Mouse (Mus musculus) cerebellum, adult 2 months (tissue): ENCODE data around the gene Sec62. TPM values are rescaled to one million over a fixed set of nuclear protein-coding genes. Genes with fewer than 3 reads are reported as not detected.

Experiments used
- DNase-seq, 2 experiments: peaks; one replicate each; pipeline ENCODE4 v3.0.0; 2021
- H3K27ac ChIP-seq: fragments of 200-500 bp; 2 replicates; pipeline ENCODE4 v1.5.1; 2012; ENCODE audit warnings: low read length, control low read depth, inconsistent platforms; ENCODE audit not compliant: insufficient read depth
- H3K27me3 ChIP-seq: fragments of 200-500 bp; 2 replicates; pipeline ENCODE4 v1.6.1; 2012; ENCODE audit warnings: inconsistent platforms, mild to moderate bottlenecking, low read length, moderate library complexity; ENCODE audit not compliant: control insufficient read depth, insufficient read depth
- H3K4me1 ChIP-seq: fragments of 200-500 bp; 2 replicates; pipeline ENCODE4 v1.6.1; 2011; ENCODE audit warnings: low read length; ENCODE audit not compliant: control insufficient read depth, insufficient read depth
- H3K4me3 ChIP-seq: fragments of 200-500 bp; replicated peaks from 2 replicates; pipeline ENCODE3; 2011; ENCODE audit warnings: mild to moderate bottlenecking, low read depth, low read length, control low read depth; ENCODE audit not compliant: insufficient read depth
- CTCF ChIP-seq: fragments of 200-500 bp; IDR thresholded peaks from 2 replicates; pipeline ENCODE4 v1.5.1; 2011; ENCODE audit warnings: low read depth, mild to moderate bottlenecking, control low read depth, low read length, moderate library complexity, borderline replicate concordance; ENCODE audit not compliant: insufficient read depth
- POLR2A ChIP-seq: fragments of 200-500 bp; IDR thresholded peaks from 2 replicates; pipeline ENCODE4 v1.6.1; 2011; ENCODE audit warnings: low read length, control low read depth, borderline replicate concordance; ENCODE audit not compliant: insufficient read depth
- WGBS: fragments of 180-500 bp; shearing (Covaris S2); methylation state at CpG from one replicate; pipeline ENCODE4 v1.1.7; 2018; 5-methylcytosine and 5-hydroxymethylcytosine counted together
- polyA plus RNA-seq: library from polyadenylated mRNA; depleted of rRNA; stranded (reverse); fragments of >200 nt; gene quantifications from 2 replicates; pipeline ENCODE4 v1.2.3, GENCODE M21; 2012; rRNA removed

Sec62 gene
- 102 and 111 TPM in 2 replicates for polyA plus RNA-seq

DNA sequence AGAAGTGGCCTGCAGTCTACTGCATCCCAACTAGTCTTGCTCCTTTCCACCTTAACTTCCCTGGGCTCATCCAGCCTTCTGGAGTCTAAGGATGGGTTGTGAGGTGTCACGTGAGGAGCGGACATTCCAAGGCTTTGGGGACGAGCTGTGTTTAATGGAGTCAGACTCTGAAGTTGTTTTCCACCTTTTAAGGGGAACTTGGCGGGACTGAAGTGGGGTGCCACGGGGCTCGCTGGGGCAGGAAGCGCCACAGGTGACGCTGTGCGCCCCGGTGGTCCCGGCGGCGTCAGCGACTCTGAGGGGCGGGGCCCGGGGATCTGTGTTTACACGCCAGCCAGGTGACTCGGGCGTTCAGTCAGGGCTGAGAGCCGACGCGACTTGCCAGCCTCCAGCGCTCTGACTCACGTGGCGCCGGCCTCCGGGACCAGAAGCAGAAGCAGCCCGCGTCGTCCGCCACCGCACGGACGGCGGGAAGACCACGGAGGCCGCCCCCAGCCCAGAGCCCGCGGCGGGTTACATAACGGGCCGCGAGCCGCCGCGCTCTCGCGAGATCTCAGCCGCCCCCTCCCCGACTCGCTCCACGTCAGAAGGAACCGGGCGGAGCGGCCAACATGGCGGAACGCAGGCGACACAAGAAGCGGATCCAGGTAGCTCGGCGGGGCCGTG lies at the start of gene Sec62:
Gene Sec62 (plus strand): TSS at position 139 of the 666 bp plus-strand sequence.
- DNase-seq = peak; percentile 92 to 96
- under 1% methylated on average over 62 of the region's 62 CpGs for WGBS
- Histone ChIP-seq H3K4me1 (no peaks in the 10 kb centered on the region), H3K27me3 (no peaks in the 10 kb centered on the region), H3K4me3 (peak within 1 kb of the TSS; percentile 70), H3K27ac (peak within 1 kb of the TSS; percentile 100)
- no peak for TF ChIP-seq CTCF
- TF ChIP-seq POLR2A = peak; percentile 92

DNA sequence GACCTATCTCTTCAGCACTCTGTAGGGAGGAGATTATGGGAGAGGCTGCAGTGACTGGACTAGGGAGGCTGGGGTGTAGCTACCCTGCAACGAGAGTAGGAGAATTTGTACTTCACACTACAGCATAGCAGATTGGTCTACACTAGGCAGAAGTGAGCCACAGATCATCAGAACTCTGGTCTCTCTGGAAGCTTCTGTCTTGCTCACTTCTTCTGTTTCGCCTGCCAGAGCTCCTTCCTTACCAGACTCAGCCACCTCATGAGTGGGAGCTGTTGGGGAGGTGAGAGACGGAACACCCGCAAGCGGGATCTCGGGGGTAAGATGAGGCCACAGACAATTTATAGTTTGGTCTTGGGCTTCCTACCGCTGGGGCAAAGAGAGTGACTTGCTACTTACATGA lies 49.8 kb upstream of the Sec62 start:
- Histone ChIP-seq H3K4me3 (no peak overlapping the region), H3K4me1 (no peaks in the 10 kb centered on the region), H3K27me3 (no peaks in the 10 kb centered on the region), H3K27ac (no peak overlapping the region)
- DNase-seq = no peak
- 97% methylated on average over 7 of the region's 7 CpGs for WGBS
- TF ChIP-seq POLR2A = no peak
- TF ChIP-seq CTCF = no peak

DNA sequence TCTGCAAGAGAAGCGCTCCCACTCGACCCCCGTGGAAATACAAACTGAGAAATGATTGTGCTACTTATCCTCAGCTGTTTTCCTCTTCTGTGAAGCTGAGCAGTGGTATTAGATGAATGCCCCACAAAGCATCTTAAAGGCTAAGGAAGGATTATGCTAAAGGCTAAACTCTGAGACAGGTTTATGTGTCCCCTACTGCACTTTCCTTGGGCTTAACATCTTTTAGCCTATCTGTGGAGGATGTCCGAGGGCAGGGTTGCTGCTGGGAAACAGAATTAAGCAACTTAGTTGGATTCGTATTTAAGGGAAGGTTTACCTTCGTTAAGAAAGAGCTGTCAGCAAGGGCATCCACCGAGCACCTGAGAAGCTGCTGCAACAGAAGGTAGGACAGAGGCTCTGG lies 46.7 kb upstream of the Sec62 start, which contains the start of gene Samd7:
Gene Samd7 (plus strand): TSS at position 288 of the 400 bp plus-strand sequence.
- TF ChIP-seq CTCF (no peak), POLR2A (no peak)
- H3K27me3 ChIP-seq = no peaks in the 10 kb centered on the region
- no peak for DNase-seq
- no peaks in the 10 kb centered on the region for H3K4me1 ChIP-seq
- WGBS = 83% methylated on average over 7 of the region's 7 CpGs
- no peak within 1 kb of the TSS for H3K4me3 ChIP-seq
- H3K27ac ChIP-seq = no peak within 1 kb of the TSS

DNA sequence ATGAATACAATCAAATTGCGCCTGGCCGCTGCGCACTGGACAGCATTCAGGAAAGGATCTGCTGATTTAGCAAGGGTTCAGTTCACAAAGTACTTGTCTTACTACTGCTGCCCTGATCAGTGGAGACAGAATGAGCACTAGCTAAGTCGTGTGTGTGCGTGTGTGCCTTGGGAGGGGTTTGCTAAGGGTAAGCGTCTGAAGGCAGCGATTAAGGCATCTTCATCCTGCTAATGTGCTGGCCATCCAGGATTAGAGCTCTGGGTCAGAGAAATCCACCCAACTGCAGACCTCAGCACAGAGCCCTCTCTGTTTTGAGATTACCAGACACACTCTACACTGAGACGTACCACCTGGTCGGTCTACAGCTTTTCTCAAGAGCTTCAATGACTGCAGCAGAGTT lies 44.4 kb upstream of the Sec62 start:
- no peak for DNase-seq
- WGBS = 89% methylated on average over 9 of the region's 9 CpGs
- TF ChIP-seq POLR2A = no peak
- no peak for TF ChIP-seq CTCF

DNA sequence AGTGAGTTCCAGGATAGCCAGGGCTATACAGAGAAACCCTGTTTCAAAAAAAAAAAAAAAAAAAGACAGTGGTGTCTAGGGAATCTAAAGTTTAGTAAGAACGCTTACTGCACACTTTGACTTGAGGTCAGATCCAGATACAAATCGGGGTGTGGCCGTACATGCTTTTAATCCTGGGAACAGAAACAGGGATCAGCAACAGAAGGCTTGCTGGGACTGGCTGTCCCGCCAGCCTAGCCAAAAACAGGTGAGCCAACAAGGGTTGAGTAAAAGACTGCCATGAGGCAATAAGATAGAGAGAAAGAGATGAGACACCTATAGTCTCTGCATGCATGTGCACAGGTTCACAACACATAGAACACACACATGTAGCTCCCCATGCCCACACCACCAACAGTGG lies 38.0 kb upstream of the Sec62 start:
- H3K27me3 ChIP-seq = no peaks in the 10 kb centered on the region
- H3K27ac ChIP-seq = no peak overlapping the region
- TF ChIP-seq CTCF (no peak), POLR2A (no peak)
- H3K4me3 ChIP-seq = no peak overlapping the region
- no peak for DNase-seq
- 92% methylated on average over 4 of the region's 4 CpGs for WGBS
- H3K4me1 ChIP-seq = no peaks in the 10 kb centered on the region

More for the DNA sequence above, 44.4 kb upstream of the Sec62 start:
- Histone ChIP-seq H3K4me3 (no peak overlapping the region), H3K27ac (no peak overlapping the region), H3K27me3 (no peaks in the 10 kb centered on the region), H3K4me1 (no peaks in the 10 kb centered on the region)

DNA sequence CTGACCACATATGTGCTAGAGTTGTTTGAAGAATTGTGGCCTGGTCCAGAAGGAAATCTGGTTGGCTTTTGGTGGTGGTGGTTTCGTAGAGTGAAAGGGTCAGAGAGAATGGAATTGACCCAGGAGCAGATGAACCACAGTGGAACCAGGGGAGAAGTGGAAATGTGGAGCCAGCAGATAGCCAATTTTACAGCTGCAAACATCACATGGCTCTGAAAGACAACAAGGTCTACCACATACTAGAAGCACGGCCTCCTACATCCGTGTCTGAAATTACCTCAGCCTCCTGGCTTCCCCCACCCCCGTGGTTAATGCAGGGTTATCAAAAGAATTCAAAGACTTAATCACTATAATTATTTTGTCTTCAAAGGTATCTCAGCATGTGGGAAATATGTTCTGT lies 27.8 kb upstream of the Sec62 start:
- WGBS = 93% methylated on average over 4 of the region's 4 CpGs
- no peaks in the 10 kb centered on the region for H3K27me3 ChIP-seq
- no peak for DNase-seq
- H3K4me1 ChIP-seq = no peaks in the 10 kb centered on the region
- H3K4me3 ChIP-seq = no peak overlapping the region
- TF ChIP-seq POLR2A (no peak), CTCF (no peak)
- H3K27ac ChIP-seq = no peak overlapping the region

DNA sequence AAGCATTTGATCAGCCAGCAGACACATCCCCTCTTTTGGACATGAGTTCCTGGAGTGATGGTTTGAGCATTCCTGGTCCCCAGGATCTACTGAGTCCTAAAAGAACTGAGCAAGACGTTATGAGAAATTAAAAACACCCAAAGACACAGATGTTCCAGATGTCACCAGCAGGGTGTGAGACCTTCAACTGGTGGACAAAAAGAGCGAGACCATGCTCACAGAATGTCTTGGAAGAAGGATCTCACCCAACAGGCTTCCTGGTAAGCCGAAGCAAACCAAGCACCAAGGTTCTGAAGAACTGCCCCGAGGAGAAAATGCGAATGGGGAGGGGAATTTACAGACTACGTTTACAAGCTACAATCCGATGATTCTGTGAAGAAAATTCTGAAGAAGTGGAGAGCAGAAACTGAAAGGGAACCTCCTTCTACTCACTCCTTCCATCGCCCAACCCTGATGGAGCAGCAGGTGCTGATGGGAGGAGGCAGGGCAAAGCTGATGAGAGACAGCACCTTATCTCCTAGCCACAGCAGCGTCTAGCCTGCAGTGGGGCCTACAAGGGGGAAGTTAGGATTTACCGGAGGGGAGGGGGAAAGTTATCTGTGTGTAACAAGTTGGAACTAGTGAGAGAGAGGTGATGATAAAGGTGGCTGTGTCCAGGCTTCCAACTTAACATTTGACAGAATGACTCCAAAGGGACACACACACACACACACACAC lies 27.2 kb upstream of the Sec62 start:
- DNase-seq = no peak
- no peaks in the 10 kb centered on the region for H3K27me3 ChIP-seq
- no peaks in the 10 kb centered on the region for H3K4me1 ChIP-seq
- TF ChIP-seq POLR2A = no peak
- TF ChIP-seq CTCF = no peak
- H3K4me3 ChIP-seq = no peak overlapping the region
- 89% methylated on average over 10 of the region's 10 CpGs for WGBS
- no peak overlapping the region for H3K27ac ChIP-seq

DNA sequence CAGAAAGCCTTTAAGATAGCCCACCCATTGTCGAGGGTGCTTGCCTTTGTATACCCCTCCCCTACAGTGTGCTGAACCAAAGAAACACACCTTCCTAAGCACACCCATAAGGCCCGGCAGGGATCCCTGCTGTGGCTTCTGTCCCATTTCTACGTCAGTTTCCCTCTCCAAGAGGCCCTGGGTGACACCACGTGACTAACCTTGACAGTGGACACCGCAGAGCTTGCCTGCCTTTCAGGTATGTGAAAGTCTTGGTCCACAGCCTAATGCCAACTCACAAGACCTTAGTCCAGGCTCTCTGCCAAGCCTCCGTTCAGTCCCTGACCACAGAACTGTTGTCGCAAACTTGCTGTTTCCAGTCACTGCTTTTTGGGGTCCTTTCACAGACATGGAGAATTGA lies 26.5 kb upstream of the Sec62 start:
- 36% methylated on average over 7 of the region's 7 CpGs for WGBS
- no peak for TF ChIP-seq POLR2A
- TF ChIP-seq CTCF = no peak
- DNase-seq = no peak

More for the DNA sequence above, 26.5 kb upstream of the Sec62 start:
- H3K4me1 ChIP-seq = no peaks in the 10 kb centered on the region
- no peak overlapping the region for H3K27ac ChIP-seq
- no peak overlapping the region for H3K4me3 ChIP-seq
- no peaks in the 10 kb centered on the region for H3K27me3 ChIP-seq
